Mouse (Mus musculus) liver, adult 2 months (tissue): ENCODE measurements around the gene Hmg20b. TPM values are rescaled to one million over a fixed set of nuclear protein-coding genes. Genes with fewer than 3 reads are reported as not detected.
A peak's percentile ranks its signal among the peaks of the same experiment; 100 is the strongest.

Experiments
- DNase-seq: peaks from one replicate; pipeline ENCODE4 v3.0.0-alpha.2; 2011; ENCODE audit warnings: low read depth, low spot score; ENCODE audit errors: extremely low read depth
- H3K27ac ChIP-seq: fragments of 200-500 bp; replicated peaks from 2 replicates; pipeline ENCODE4 v1.5.1; 2012; ENCODE audit warnings: low read depth, mild to moderate bottlenecking, control low read depth, inconsistent platforms, low read length; ENCODE audit not compliant: insufficient read depth
- H3K27me3 ChIP-seq: fragments of 200-500 bp; 2 replicates; pipeline ENCODE4 v1.6.1; 2012; ENCODE audit warnings: mild to moderate bottlenecking, moderate library complexity, low read length, inconsistent platforms; ENCODE audit not compliant: control insufficient read depth, insufficient read depth
- H3K36me3 ChIP-seq: fragments of 200-500 bp; 2 replicates; pipeline ENCODE4 v1.6.1; 2012; ENCODE audit warnings: low read length, inconsistent platforms; ENCODE audit not compliant: control insufficient read depth, insufficient read depth
- H3K4me1 ChIP-seq: fragments of 200-500 bp; 2 replicates; pipeline ENCODE4 v1.6.1; 2011; ENCODE audit warnings: low read length; ENCODE audit not compliant: control insufficient read depth, insufficient read depth
- H3K4me3 ChIP-seq: fragments of 200-500 bp; 2 replicates; pipeline ENCODE4 v1.5.1; 2011; ENCODE audit warnings: low read depth, mild to moderate bottlenecking, control low read depth, low read length, moderate library complexity; ENCODE audit not compliant: insufficient read depth
- H3K79me2 ChIP-seq: fragments of 200-500 bp; 2 replicates; pipeline ENCODE4 v1.6.1; 2012; ENCODE audit warnings: inconsistent platforms, mild to moderate bottlenecking, low read length, moderate library complexity; ENCODE audit not compliant: control insufficient read depth, insufficient read depth
- H3K9ac ChIP-seq: fragments of 200-500 bp; 2 replicates; pipeline ENCODE4 v1.6.1; 2012; ENCODE audit warnings: low read depth, mild to moderate bottlenecking, control low read depth, inconsistent platforms, low read length
- CTCF ChIP-seq: fragments of 200-500 bp; IDR thresholded peaks from 2 replicates; pipeline ENCODE4 v1.5.1; 2011; ENCODE audit warnings: low read depth, low read length, control low read depth
- POLR2A ChIP-seq: fragments of 200-500 bp; IDR thresholded peaks from 2 replicates; pipeline ENCODE4 v1.6.1; 2011; ENCODE audit warnings: low read length, control low read depth; ENCODE audit not compliant: insufficient read depth; ENCODE audit errors: extremely low read depth
- WGBS: fragments of 180-500 bp; shearing (Covaris S2); methylation state at CpG from one replicate; pipeline ENCODE4 v1.1.7; 2018; 5-methylcytosine and 5-hydroxymethylcytosine counted together
- polyA plus RNA-seq: library from polyadenylated mRNA; depleted of rRNA; stranded (reverse); fragments of >200 nt; gene quantifications from 2 replicates; pipeline ENCODE4 v1.2.3, GENCODE M21; 2012
- total RNA-seq: library from RNA; depleted of rRNA; stranded (reverse); fragments of >200 nt; gene quantifications from 2 replicates; pipeline ENCODE4 v1.2.3, GENCODE M21; 2014

The Hmg20b gene
- total and polyA plus RNA-seq, 2 experiments, result 9.9 to 54.0 TPM

GRCm38 (mm10) chr10:81360721-81361120, 10.4 kb upstream of the Hmg20b start:
- peaks cover 13% of the 10 kb centered on the region for H3K4me1 ChIP-seq
- H3K27me3 ChIP-seq, result no peaks in the 10 kb centered on the region
- TF ChIP-seq CTCF (no peak), POLR2A (no peak)
- H3K4me3 ChIP-seq, result no peak overlapping the region
- no peak overlapping the region for H3K27ac ChIP-seq
- 0 out of 2 replicates have a peak, but pooled peaks cover 3% of the 10 kb centered on the region for H3K79me2 ChIP-seq
- no peak for DNase-seq
- no peaks in the 10 kb centered on the region for H3K36me3 ChIP-seq
- 89% methylated on average over 8 of the region's 8 CpGs for WGBS
- no peak overlapping the region for H3K9ac ChIP-seq

- Histone ChIP-seq H3K79me2 (0 out of 2 replicates have a peak, but pooled peaks cover 3% of the 10 kb centered on the region), H3K36me3 (no peaks in the 10 kb centered on the region), H3K4me3 (no peak overlapping the region), H3K9ac (no peak overlapping the region), H3K27me3 (no peaks in the 10 kb centered on the region), H3K4me1 (peaks cover 13% of the 10 kb centered on the region), H3K27ac (no peak overlapping the region)
- DNase-seq, result peak; percentile 50
- TF ChIP-seq POLR2A (no peak), CTCF (no peak)
- WGBS, result 11% methylated on average over 1 of the region's 1 CpGs
Observed at GRCm38 (mm10) chr10:81358841-81359240, 8.6 kb upstream of the Hmg20b start.

- H3K4me1 ChIP-seq, result peaks cover 13% of the 10 kb centered on the region
- peak overlapping the region; percentile 91 for H3K9ac ChIP-seq
- no peak overlapping the region for H3K27ac ChIP-seq
- H3K27me3 ChIP-seq, result no peaks in the 10 kb centered on the region
- H3K79me2 ChIP-seq, result 0 out of 2 replicates have a peak, but pooled peaks cover 3% of the 10 kb centered on the region
- H3K36me3 ChIP-seq, result no peaks in the 10 kb centered on the region
- no peak for DNase-seq
- TF ChIP-seq POLR2A (no peak), CTCF (no peak)
- no peak overlapping the region for H3K4me3 ChIP-seq
- 50% methylated on average over 4 of the region's 4 CpGs for WGBS
Observed at GRCm38 (mm10) chr10:81358209-81358608, 7.9 kb upstream of the Hmg20b start.

GRCm38 (mm10) chr10:81356991-81357844, 6.9 kb upstream of the Hmg20b start, which contains the start of gene Mfsd12:
Gene Mfsd12 (plus strand): TSS chr10:81357491.
- Histone ChIP-seq H3K36me3 (no peaks in the 10 kb centered on the region), H3K4me1 (peaks cover 13% of the 10 kb centered on the region), H3K27ac (no peak within 1 kb of the TSS), H3K79me2 (0 out of 2 replicates have a peak, but pooled peaks cover 3% of the 10 kb centered on the region), H3K4me3 (peak within 1 kb of the TSS; percentile 89), H3K27me3 (no peaks in the 10 kb centered on the region), H3K9ac (peak within 1 kb of the TSS; percentile 91)
- peak; percentile 61; the same call in 1 of the 2 replicates for TF ChIP-seq POLR2A
- TF ChIP-seq CTCF, result no peak
- peak; percentile 59 for DNase-seq
- 2% methylated on average over 79 of the region's 79 CpGs for WGBS

GRCm38 (mm10) chr10:81356352-81356990, 6.2 kb upstream of the Hmg20b start:
- Histone ChIP-seq H3K9ac (no peak overlapping the region), H3K79me2 (0 out of 2 replicates have a peak, but pooled peaks cover 3% of the 10 kb centered on the region), H3K4me1 (peaks cover 13% of the 10 kb centered on the region), H3K4me3 (no peak overlapping the region), H3K36me3 (no peaks in the 10 kb centered on the region), H3K27me3 (no peaks in the 10 kb centered on the region), H3K27ac (no peak overlapping the region)
- 52% methylated on average over 12 of the region's 12 CpGs for WGBS
- DNase-seq, result no peak
- TF ChIP-seq CTCF (no peak), POLR2A (no peak)
